Mouse (Mus musculus) testis, adult 2 months (tissue): ENCODE measurements at regions not wholly inside any gene's neighbourhood (a gene's known extent, or its start where the extent isn't known, plus 50 kb on each side); places are given as distances from the start of the nearest gene placed in this dataset.

ENCODE experiments used
- CTCF ChIP-seq: fragments of 200-500 bp; IDR thresholded peaks from 2 replicates; pipeline ENCODE4 v1.5.1; 2012; ENCODE audit warnings: low read depth, mild to moderate bottlenecking, inconsistent platforms, low read length, moderate library complexity; ENCODE audit not compliant: control insufficient read depth, insufficient read depth, insufficient replicate concordance
- POLR2A ChIP-seq: fragments of 200-500 bp; IDR thresholded peaks from 2 replicates; pipeline ENCODE4 v1.6.1; 2012; ENCODE audit warnings: low read depth, mild to moderate bottlenecking, inconsistent platforms, low read length, moderate library complexity; ENCODE audit not compliant: control insufficient read depth

DNA sequence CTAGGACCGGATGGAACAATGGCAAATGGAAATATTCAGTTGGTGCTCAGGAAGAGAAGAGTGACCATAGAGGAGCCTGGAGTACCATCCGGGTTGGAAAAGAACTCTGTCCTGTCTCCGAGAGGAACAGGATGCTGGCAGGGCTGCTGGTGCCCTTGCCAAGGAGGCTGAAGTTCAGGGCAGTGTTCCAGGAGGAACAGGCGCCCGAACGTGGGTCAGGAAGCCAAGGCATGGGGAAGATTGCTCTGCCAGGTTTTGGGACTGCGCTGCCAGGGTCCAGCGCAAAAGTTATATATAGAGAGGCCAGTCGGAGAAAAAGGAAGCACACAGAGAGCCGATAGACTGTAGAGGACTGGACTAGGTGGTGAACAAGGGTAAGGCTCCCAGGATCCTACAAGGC is 92.3 kb upstream of the Mdm1 start:
- TF ChIP-seq CTCF (no peak), POLR2A (no peak)
